Mouse (Mus musculus): ENCODE results near the gene Treml2.

GRCm38 (mm10) chr17:48281739-48282085, 17.6 kb upstream of the Treml2 start:
- no peak for TF ChIP-seq POLR2A (IDR thresholded peaks at IDR 0.05; ENCODE audit: insufficient read depth, low read depth, low read length)
- TF ChIP-seq EP300 (IDR thresholded peaks at IDR 0.05; ENCODE audit: insufficient read depth, low read depth, low read length) = no peak

Data from heart, adult 2 months (tissue).